Mouse (Mus musculus) frontal cortex, postnatal 10 days (tissue): ENCODE results near the gene Mapkap1.

ENCODE experiments used
- DNase-seq, 2 experiments: peaks; one replicate each; pipeline ENCODE4 v3.0.0; 2022; ENCODE audit warnings: low spot score in 2 of 2, mixed read lengths in 1 of 2

Gene Mapkap1

DNA sequence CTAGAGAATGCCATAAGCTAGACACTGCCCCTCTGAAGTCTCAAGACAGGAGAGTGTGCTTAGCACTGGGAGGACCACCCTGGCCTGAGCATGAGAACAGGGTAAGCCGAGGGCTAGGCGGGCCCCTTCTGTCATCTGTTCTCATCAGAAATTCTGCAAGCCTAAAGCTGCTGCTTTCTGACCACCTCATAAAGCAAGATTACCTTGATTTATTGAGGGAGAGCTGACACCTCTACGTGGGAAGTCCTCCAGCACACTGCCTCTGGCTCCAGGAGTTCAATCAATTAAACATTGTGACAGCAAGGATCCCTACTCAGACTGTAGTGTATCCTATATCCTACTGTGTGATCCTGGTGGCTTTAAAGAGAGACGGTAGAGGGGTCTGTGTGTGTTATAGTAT lies 166.5 kb downstream of the Mapkap1 start:
- no peak for DNase-seq

DNA sequence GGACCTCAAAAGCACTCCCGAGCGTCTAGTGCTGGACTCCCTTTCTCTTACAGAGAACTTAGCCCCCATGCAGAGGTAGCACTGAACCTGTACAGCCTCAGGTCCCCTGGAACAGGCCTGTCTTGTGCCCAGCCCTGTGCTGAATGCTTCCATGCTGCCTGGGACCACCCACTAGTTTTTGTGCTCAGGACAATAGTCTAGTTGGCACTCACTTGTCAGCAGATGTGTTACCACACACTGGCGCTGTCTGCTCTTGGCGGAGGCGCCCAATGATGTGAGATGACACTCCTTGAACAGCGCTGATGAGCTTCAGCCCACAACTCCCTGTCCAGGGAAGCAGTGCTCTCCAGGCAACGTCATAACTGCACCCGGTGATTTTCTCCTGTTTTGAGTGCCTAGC lies 182.0 kb downstream of the Mapkap1 start:
- DNase-seq, result no peak

DNA sequence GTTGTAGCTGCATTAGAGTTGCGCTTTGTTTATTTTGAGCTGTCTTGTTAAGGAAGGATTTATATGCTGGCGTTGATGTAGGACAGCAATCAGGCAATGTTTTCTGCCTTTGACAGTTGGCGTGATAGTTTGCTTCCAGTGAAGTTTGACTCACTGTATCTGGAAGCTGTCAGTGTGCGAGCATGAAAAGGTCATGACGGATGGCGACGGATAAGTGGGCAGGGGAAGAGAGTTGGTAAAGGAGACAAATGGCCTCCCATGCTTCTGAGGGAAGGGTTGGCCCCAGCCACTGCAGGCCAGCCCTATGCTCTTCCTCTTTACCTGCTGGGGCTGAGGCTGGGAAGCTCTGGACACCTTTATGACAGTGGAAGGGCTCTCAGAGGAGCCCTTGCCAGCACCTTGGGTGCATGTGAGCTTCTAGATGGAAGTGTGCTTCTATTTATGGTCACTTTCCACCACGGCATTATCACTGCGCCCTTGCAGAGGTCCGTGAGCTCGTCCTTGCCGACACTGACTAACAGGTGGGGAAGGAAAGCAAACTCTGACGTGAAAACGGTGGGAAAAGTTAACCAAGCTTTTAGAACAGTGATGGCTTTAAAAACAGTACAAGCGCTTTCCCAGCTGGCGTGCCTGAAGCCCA lies 185.3 kb downstream of the Mapkap1 start:
- DNase-seq, result no peak

DNA sequence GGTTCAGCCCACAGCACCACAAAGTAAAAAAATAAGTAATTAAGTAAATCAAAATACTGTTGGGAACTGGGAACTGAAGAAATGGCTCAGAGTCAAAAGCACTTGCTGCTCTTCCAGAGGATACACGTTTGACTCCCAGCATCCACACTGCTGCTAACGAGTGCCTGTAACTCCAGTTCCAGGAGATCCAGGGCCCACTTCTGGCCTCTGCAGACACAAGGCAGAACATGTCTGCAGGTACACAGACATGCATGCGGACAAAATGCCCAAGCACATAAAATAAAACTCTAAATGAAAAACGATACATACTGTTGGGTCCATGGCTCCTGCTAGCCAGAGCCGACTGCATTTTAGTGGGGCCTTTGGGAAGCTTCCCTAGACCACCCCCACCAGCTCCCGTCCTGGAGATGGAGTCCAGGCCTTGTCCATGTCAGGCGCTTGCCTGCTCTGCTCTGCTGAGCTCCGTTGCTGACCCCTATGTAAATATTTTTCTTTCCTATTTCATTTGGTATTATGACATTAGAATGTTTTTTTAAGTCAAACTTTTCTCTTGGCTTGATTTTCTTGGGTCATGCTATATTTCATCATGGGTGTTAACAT lies 185.9 kb downstream of the Mapkap1 start:
- no peak for DNase-seq

DNA sequence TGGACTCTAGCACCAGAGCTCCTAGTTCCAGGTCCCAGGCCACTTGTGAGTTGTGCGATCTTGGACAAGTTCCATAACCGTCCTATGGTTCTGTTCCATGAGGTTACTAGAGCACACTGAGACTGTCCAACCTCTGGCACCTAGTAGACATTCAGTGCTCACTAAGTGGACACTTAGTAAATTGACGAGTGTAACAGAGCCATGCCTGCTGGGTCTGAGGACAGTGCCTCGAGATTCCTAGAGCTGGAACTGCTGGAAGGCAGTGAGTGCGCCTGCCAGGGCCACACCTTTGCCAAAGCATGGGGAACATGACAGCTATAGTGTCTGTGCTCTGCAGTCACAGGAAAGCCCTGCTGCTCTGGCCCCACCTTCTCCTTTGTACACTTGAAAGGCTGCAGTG lies 187.4 kb downstream of the Mapkap1 start:
- DNase-seq, result no peak

DNA sequence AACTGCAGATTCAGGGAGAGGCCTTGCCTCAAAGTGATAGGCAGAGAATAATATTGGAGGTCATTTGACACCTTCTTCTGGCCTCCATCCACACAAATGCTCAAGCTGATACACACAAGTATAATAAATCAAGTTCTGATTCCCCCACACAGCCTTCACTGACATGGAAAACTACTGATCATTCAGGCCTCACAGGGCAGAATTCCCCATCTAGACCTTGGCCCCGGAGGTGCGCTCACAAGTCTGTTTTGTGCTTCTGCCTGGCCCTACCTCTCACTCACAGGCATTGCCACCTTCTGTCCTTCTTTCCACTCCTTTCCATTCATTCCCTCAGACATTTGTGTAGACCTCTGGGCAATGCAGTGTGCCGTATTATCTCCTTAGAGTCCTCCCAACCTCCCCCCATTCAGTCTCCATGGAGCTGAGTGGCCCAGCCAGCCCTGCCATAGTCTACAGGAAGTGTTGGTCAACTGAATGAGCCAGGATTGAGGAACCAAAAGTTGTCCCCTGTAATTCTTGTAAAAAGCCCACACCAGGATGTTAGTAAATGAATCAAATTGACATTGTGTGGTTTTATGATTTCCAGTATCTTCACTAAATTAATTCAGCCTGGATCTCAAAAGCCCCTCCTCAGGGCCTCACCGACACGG lies 193.2 kb downstream of the Mapkap1 start:
- no peak for DNase-seq

DNA sequence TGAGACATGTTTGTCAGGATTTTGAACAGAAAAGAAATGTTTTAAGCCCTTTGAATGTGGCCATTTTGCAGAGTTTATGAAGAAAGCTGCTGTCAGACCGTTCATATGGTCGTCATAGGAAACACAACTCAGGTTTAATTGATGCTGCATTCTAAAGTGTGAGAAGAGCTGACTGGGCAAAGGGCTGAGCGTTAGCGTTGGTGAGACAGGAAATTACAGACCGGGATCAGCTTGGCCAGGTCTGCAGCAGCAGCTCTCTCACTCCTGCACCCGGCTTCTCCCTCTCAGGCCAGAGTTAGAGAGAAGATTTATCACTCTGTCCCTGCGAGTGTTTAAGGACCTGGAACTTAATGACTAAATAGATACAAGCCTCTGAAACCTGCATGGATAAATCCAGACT lies 194.2 kb downstream of the Mapkap1 start:
- no peak for DNase-seq

DNA sequence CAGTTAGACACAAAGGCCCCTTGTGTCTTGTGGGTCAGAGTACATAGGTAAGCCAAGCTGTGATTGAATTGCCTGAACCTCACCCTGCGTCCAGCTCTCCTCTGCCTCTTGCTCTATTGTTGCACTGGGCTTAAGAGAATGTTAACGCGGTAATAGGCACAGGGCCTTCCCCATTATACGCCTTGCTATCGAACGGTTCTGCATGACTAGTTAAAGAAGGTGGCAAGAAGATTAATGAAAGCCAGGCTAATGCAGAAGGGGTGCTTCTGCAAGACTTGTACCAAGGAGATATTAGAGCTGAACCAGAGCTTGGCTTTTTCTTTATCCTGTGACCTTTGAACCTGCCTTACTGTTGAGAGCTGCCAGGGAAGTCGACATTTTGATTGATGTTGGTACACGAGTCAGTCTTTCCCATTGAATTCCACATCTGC lies 195.6 kb downstream of the Mapkap1 start:
- DNase-seq, result no peak

DNA sequence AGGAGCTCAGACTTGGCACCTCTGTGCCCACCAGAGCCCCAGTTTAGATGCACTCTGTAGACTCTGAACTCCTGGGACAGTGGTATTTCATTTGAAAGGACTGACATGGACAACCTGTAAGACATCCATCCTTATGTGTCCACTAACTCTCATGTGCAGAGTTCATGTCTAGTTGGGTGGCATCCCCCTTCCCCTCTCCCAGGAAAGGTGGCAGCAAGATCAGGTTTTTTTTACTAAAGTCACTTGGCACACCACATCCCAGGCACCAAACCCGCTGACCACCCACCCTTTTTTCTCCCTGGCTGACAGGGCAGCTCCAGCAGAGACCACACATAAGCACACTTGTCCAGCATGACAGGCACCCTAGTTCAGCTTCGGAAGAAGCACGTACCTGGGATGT lies 196.3 kb downstream of the Mapkap1 start:
- DNase-seq, result no peak

DNA sequence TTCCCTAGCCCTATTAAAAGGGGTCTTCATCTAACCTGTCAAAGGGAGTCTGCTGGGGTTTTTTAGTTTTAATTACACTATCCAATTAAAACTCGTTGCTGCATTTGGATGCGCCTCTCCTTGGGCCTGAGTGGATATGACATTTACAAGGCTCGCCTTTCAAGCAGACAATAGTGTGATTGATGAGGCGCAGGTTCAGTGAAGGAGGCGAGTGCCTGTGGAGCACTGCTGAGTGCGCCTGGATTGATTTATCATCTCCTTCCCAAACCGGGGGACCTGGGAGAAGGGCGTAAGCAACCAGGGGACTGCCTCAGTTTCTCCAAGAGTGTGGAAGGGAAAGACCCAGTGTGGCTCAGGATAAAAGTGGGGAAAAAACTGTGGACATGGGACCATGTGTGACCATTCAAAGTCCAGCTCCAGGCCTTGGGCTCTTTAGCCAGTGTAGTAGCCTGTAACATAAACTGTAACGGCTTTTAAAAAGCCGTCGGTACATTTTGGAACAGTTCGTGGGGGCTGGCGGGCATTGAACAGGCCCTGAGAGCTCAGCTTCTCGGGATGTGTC lies 197.2 kb downstream of the Mapkap1 start:
- no peak for DNase-seq

DNA sequence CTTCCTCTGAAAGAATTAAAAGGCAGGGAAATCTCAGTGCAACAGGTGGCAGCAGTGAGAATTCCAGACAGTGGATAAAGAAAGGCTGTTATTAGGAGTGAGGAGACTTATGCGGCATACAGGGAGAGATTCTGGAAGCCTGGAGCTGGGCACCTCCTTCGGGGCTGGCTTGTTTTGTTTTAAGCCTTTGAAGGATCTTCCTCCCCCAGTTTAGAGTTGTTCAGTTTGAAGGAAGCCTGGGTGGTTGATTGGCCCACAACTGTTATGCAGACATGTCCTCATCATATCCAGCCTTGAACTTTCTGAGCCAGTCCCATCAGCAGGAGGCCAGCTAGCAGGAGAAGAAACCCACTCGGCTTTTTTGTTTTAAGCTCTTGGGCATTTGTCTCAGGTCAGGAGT lies 198.5 kb downstream of the Mapkap1 start:
- DNase-seq, result no peak

DNA sequence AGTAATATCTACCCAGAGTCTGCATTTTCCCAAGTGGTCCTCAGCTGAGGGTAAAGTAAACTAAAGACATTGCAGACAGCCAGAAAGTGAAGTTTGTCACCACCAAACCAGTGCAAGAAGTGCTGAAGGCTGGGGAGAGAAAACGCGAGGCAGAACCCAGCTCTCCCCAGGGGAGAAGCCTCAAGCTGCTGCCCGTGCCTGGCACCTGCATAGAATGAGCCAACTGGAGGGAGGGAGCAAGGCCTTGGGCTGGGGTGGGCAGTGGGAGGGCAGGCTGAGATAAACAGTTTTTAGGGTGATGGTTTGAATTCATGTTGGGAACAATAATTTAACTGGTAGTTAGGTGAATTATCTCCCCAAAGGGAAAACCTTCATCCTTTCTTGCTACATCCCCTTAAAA lies 202.3 kb downstream of the Mapkap1 start:
- DNase-seq, result no peak

DNA sequence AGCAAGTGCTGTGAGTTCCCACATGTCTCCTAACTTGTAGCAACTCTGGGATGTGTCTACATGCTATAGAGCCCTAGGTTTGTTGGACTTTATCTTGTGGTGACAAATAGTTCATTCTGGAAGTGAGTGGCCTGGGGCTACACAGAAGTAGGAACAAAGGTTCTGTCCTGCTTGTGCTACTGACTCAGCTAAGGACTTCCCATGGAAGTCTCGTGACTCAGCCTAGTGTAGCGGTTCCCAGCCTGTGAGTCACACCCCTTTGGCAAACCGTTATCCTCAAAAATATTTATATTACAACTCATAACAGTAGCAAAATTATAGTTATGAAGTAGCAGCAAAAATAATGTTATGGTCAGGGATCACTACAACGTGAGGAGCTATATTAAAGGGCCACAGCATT lies 202.9 kb downstream of the Mapkap1 start:
- DNase-seq, result no peak

DNA sequence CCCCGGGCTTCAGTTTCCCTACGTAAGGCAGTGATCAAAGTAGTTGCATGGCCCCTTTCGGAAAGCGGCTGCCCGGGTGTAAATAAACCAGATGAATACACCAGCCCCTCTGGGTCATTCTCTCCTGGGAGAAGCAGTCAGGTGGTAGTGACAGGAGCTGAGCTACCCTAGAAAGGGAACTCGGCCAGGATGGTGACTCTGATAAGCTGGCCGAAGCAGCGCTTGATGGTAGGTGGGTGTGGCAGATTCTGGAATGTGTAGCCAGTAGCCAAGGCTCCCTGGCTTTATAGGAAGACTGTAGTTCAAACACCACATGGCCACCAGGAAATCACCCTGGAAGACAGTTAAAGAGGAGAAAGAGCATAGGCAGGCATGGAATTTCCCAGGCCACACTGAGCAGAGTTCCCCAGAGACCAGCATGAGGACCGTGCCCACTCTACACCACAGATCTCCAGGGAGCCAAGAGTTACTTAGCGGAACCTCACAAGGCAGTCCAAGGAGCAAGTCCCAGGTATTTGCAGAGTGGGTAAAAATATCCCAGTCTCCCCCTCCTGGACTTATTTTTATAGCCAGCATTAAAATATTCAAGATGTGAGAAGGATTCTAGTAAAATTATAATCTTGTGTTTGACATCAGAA lies 214.3 kb downstream of the Mapkap1 start:
- no peak for DNase-seq

DNA sequence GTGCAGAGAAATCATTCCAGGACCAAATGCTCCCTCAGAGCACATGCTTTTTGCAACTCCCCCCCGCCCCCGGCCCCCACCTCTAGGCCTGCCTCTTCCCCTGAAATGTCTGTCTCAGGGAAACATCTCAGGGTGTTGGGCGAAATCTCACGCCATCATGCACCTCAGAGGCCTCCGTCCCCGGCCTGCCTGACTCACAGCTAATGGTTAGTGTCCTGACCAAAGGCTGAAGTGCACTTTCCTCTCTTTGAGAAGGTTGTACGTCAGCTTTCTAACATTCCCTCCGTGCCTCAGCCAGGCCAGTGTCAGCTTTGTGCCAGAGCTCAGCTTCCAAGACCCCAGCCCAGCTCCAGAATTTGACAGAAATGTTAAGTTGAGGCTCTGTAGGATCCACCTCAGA lies 214.9 kb downstream of the Mapkap1 start:
- DNase-seq, result no peak

DNA sequence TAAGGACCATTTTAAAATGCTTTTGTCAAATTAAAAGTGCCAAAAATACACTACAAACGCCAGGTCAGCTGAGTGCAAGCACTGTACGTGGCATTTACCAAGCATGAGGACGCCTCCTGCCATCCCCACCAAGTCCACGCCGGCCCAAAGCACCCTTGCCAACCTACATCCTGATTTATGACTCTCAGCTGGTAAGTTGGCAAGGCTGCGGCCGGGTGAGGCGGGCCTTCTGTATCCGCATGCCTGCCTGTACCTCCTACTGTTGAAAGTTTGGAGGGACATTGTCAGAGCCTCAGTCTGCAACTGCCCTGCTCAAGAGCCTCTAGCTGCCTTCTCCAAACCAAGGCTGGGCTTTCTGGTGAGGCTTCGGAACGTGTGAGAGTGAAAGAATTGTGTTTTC lies 215.9 kb downstream of the Mapkap1 start:
- no peak for DNase-seq

DNA sequence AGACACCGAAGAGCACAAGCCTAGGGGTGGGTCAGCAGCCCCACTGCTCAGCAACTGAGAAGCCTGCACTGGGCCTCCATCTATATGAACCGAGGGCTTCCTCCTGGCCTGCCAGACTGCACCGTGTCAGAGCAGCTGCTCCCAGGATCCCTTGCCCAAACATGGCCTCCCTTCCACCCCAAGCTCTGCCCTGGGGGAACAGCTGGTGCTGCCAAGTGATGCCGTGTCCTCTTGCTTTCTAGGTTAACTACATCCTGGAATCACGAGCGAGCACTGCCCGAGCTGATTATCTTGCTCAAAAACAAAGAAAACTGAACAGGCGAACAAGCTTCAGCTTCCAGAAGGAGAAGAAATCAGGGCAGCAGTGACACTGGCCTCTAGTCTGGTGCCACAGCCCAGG lies 216.6 kb downstream of the Mapkap1 start:
- DNase-seq, result no peak

DNA sequence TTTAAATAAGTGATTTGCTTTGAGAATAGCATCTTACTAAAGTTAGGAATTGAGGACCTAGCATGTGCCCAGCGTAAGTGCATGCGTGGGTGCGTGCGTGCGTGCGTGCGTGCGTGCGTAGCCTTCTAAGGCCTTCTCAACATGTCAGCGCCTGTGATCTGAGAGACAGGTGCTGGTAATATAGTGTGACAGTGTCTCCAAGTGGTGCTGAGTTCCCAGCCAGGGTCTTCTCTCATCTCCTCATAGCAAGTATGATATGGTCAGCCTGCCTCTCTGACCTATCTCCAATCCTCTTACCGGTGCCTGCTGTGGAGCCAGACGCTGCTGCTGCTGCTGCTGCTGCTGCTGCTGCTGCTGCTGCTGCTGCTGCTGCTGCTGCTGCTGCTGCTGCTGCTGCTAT lies 217.5 kb downstream of the Mapkap1 start:
- DNase-seq, result no peak

DNA sequence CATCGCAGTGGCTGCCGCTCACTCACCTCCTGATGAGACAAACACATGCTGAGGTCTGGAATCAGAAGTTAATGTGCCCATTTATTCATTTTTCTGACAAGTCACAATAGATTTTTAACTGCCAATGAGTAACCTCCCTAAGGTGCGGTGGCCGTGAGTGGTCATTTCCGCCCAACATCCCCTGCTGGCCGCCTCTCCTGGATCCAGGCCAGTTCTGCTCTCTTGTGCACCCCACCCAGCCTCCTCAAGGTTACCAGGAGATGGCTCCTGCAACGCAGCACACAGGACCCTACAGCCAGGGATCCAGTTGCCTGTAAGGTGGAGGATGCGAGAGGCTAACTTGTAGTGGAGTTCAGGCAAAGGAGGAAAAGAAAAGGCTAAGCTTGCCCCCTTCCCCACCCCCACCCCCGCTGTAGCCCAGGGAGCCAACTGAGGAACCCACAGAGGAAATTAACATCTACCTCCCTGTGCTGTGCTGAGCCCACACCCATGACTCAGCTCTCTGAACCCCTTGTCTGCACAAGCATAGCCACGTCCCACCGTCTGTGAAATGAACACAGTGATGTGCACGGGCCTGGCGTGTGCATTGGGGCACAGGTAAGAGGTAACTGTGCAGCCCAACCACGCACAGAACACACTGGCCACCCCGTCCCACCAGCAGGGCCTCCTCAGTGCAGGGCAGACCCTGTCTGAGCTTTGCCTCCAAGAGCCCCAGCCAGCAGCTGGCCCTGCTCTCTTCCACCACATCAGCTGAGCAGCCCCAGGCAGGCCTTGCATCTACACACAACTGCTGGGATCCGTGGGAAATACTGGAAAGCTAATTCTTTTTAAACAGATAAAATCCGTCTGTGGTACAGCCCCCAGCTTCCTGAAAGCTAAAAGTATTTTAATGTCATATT lies 221.0 kb downstream of the Mapkap1 start:
- no peak for DNase-seq

DNA sequence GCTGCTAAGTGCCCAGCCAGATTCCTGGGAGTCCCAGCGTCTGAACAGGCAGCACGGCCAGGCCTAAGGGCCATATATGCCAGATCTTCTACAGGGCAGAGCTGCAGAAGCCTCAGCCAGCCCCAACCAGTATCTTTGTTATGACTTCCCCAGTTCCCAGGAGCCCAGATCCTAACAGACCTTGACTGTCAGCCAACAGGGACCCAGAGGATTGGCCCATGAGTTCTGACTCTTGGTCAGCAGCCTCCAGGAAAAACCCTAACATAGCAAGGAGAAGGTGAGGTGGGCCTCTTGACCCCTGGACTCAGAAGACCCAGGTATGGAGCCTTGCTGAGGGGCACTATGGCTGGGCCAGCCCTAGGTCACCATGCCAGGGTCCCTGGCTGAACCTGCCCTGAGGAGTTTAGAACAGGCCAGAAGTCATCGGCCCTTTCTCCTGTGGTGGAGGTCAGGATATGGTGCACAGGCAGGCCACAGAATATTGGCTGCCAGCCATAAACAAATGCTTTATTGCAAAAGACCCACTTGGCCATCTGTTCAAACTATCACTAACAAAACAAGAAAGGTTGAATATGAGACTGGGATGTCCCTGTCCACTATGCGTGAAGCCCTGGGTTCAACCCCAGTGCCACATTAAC lies 222.5 kb downstream of the Mapkap1 start:
- no peak for DNase-seq

DNA sequence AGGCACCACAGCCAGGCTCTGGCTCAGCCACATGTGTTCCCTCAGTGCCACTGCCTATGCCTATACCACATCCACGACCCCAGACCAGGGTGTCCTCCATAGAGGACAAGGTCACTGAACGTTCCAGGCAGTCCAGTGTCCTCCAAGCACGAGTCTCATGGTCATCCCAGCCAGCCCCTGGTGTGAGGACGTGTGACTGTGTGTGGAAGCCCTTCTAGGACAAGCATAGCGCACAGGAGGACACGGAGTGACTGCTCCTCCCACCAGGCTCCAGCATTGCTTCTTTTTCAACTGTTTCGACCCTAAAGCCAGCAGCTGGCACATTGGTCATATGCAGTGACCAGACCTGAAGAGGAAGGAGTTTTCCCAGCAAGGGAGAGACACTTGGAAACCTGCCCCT lies 223.2 kb downstream of the Mapkap1 start:
- DNase-seq, result no peak
